Mouse (Mus musculus): ENCODE data around the gene Ppp6r1. TPM values are rescaled to one million over a fixed set of nuclear protein-coding genes. Genes with fewer than 3 reads are reported as not detected.

The Ppp6r1 gene
- polyA plus RNA-seq, 1 experiment from 2014 or later, result 9.3 TPM

- DNase-seq (ENCODE audit: low spot score), result no peak
- Histone ChIP-seq H3K36me3 (replicated peaks) (peaks cover 94% of the 10 kb centered on the region), H3K9me3 (no peaks in the 10 kb centered on the region), H3K4me1 (no peaks in the 10 kb centered on the region), H3K27ac (replicated peaks) (no peak overlapping the region; the same call in 1 of the 2 replicates), H3K4me3 (no peak overlapping the region), H3K27me3 (replicated peaks; ENCODE audit: low read depth, poor library complexity, severe bottlenecking) (no peaks in the 10 kb centered on the region)
- WGBS, result 50% methylated on average over 4 of the region's 4 CpGs
Measured at GRCm38 (mm10) chr7:4671956-4672355, 13.1 kb upstream of the Ppp6r1 start.

GRCm38 (mm10) chr7:4670655-4671255 is 11.9 kb upstream of the Ppp6r1 start:
- whole genome bisulfite sequencing, result 90% methylated on average over 8 of the region's 8 CpGs
- H3K9me3 ChIP-seq, result no peaks in the 10 kb centered on the region
- DNase-seq (ENCODE audit: low spot score), result no peak
- no peak overlapping the region for H3K4me3 ChIP-seq
- H3K27ac ChIP-seq (replicated peaks), result no peak overlapping the region
- H3K27me3 ChIP-seq (replicated peaks; ENCODE audit: low read depth, poor library complexity, severe bottlenecking), result no peaks in the 10 kb centered on the region
- no peaks in the 10 kb centered on the region for H3K4me1 ChIP-seq
- H3K36me3 ChIP-seq (replicated peaks), result peaks cover 97% of the 10 kb centered on the region

- Histone ChIP-seq H3K9me3 (no peaks in the 10 kb centered on the region), H3K4me3 (no peak overlapping the region), H3K27me3 (replicated peaks; ENCODE audit: low read depth, poor library complexity, severe bottlenecking) (no peaks in the 10 kb centered on the region), H3K4me1 (no peaks in the 10 kb centered on the region), H3K36me3 (replicated peaks) (peaks cover 96% of the 10 kb centered on the region), H3K27ac (replicated peaks) (no peak overlapping the region)
- DNase-seq (ENCODE audit: low spot score), result no peak
- WGBS, result 94% methylated on average over 9 of the region's 9 CpGs
Measured at GRCm38 (mm10) chr7:4669156-4669555, 10.3 kb upstream of the Ppp6r1 start.

- H3K4me3 ChIP-seq, result no peak overlapping the region
- no peaks in the 10 kb centered on the region for H3K4me1 ChIP-seq
- H3K27me3 ChIP-seq (replicated peaks; ENCODE audit: low read depth, poor library complexity, severe bottlenecking), result no peaks in the 10 kb centered on the region
- no peak for DNase-seq (ENCODE audit: low spot score)
- H3K27ac ChIP-seq (replicated peaks), result no peak overlapping the region
- H3K9me3 ChIP-seq, result no peaks in the 10 kb centered on the region
- WGBS, result 96% methylated on average over 8 of the region's 8 CpGs
- peaks cover 95% of the 10 kb centered on the region for H3K36me3 ChIP-seq (replicated peaks)
Measured at GRCm38 (mm10) chr7:4668506-4668905, 9.7 kb upstream of the Ppp6r1 start.

- 93% methylated on average over 5 of the region's 5 CpGs for WGBS
- no peak overlapping the region for H3K27ac ChIP-seq (replicated peaks)
Measured at GRCm38 (mm10) chr7:4666871-4667270, 8.1 kb upstream of the Ppp6r1 start.

GRCm38 (mm10) chr7:4663742-4664141 is 4.9 kb upstream of the Ppp6r1 start:
- no peaks in the 10 kb centered on the region for H3K27me3 ChIP-seq (replicated peaks; ENCODE audit: low read depth, poor library complexity, severe bottlenecking)
- DNase-seq (ENCODE audit: low spot score), result no peak
- H3K4me3 ChIP-seq, result no peak overlapping the region
- no peaks in the 10 kb centered on the region for H3K9me3 ChIP-seq
- H3K27ac ChIP-seq (replicated peaks), result no peak overlapping the region
- H3K4me1 ChIP-seq, result peaks cover 14% of the 10 kb centered on the region
- H3K36me3 ChIP-seq (replicated peaks), result peaks cover 75% of the 10 kb centered on the region
- 92% methylated on average over 2 of the region's 2 CpGs for WGBS

More at GRCm38 (mm10) chr7:4666871-4667270, 8.1 kb upstream of the Ppp6r1 start:
- H3K9me3 ChIP-seq, result no peaks in the 10 kb centered on the region
- peaks cover 91% of the 10 kb centered on the region for H3K36me3 ChIP-seq (replicated peaks)
- no peak for DNase-seq (ENCODE audit: low spot score)
- no peaks in the 10 kb centered on the region for H3K27me3 ChIP-seq (replicated peaks; ENCODE audit: low read depth, poor library complexity, severe bottlenecking)
- no peaks in the 10 kb centered on the region for H3K4me1 ChIP-seq
- H3K4me3 ChIP-seq, result no peak overlapping the region

- 69% methylated on average over 8 of the region's 8 CpGs for WGBS
- H3K9me3 ChIP-seq, result no peaks in the 10 kb centered on the region
- peaks cover 69% of the 10 kb centered on the region for H3K36me3 ChIP-seq (replicated peaks)
- H3K4me3 ChIP-seq, result no peak overlapping the region
- H3K27me3 ChIP-seq (replicated peaks; ENCODE audit: low read depth, poor library complexity, severe bottlenecking), result no peaks in the 10 kb centered on the region
- H3K4me1 ChIP-seq, result peaks cover 14% of the 10 kb centered on the region
- DNase-seq (ENCODE audit: low spot score), result no peak
- H3K27ac ChIP-seq (replicated peaks), result no peak overlapping the region
Measured at GRCm38 (mm10) chr7:4663179-4663578, 4.4 kb upstream of the Ppp6r1 start.

GRCm38 (mm10) chr7:4659911-4660443 is 1.2 kb upstream of the Ppp6r1 start:
- peak overlapping the region; percentile 95 for H3K27ac ChIP-seq (replicated peaks)
- DNase-seq (ENCODE audit: low spot score), result no peak
- WGBS, result 72% methylated on average over 3 of the region's 3 CpGs
- no peaks in the 10 kb centered on the region for H3K9me3 ChIP-seq
- H3K27me3 ChIP-seq (replicated peaks; ENCODE audit: low read depth, poor library complexity, severe bottlenecking), result no peaks in the 10 kb centered on the region
- H3K36me3 ChIP-seq (replicated peaks), result peaks cover 38% of the 10 kb centered on the region
- peaks cover 38% of the 10 kb centered on the region for H3K4me1 ChIP-seq
- peak overlapping the region; percentile 89 for H3K4me3 ChIP-seq

- no peaks in the 10 kb centered on the region for H3K9me3 ChIP-seq
- DNase-seq (ENCODE audit: low spot score), result peak; percentile 71
- H3K27ac ChIP-seq (replicated peaks), result peak overlapping the region; percentile 95
- under 1% methylated on average over 78 of the region's 78 CpGs for WGBS
- H3K36me3 ChIP-seq (replicated peaks), result peaks cover 32% of the 10 kb centered on the region
- H3K4me3 ChIP-seq, result peak overlapping the region; percentile 89
- peaks cover 41% of the 10 kb centered on the region for H3K4me1 ChIP-seq
- no peaks in the 10 kb centered on the region for H3K27me3 ChIP-seq (replicated peaks; ENCODE audit: low read depth, poor library complexity, severe bottlenecking)
Measured at GRCm38 (mm10) chr7:4658128-4658907, 501 bp downstream of the Ppp6r1 start.

- DNase-seq (ENCODE audit: low spot score), result no peak
- H3K4me3 ChIP-seq, result peak overlapping the region; percentile 89
- peak overlapping the region; percentile 95 for H3K27ac ChIP-seq (replicated peaks)
- 61% methylated on average over 9 of the region's 9 CpGs for WGBS
- peaks cover 36% of the 10 kb centered on the region for H3K36me3 ChIP-seq (replicated peaks)
- peaks cover 41% of the 10 kb centered on the region for H3K4me1 ChIP-seq
- H3K9me3 ChIP-seq, result no peaks in the 10 kb centered on the region
- no peaks in the 10 kb centered on the region for H3K27me3 ChIP-seq (replicated peaks; ENCODE audit: low read depth, poor library complexity, severe bottlenecking)
Measured at GRCm38 (mm10) chr7:4657521-4658127, 1.2 kb downstream of the Ppp6r1 start.

- WGBS, result 86% methylated on average over 1 of the region's 1 CpGs
- H3K4me1 ChIP-seq, result peaks cover 41% of the 10 kb centered on the region
Measured at GRCm38 (mm10) chr7:4656818-4657217, 2.0 kb downstream of the Ppp6r1 start.

GRCm38 (mm10) chr7:4655916-4656315 is 2.9 kb downstream of the Ppp6r1 start:
- Histone ChIP-seq H3K27ac (replicated peaks) (no peak overlapping the region), H3K36me3 (replicated peaks) (peaks cover 36% of the 10 kb centered on the region), H3K4me1 (peaks cover 41% of the 10 kb centered on the region), H3K9me3 (no peaks in the 10 kb centered on the region), H3K4me3 (no peak overlapping the region), H3K27me3 (replicated peaks; ENCODE audit: low read depth, poor library complexity, severe bottlenecking) (no peaks in the 10 kb centered on the region)
- WGBS, result 84% methylated on average over 1 of the region's 1 CpGs
- DNase-seq (ENCODE audit: low spot score), result no peak

More at GRCm38 (mm10) chr7:4656818-4657217, 2.0 kb downstream of the Ppp6r1 start:
- peaks cover 37% of the 10 kb centered on the region for H3K36me3 ChIP-seq (replicated peaks)
- H3K4me3 ChIP-seq, result peak overlapping the region; percentile 89
- no peak for DNase-seq (ENCODE audit: low spot score)
- H3K27me3 ChIP-seq (replicated peaks; ENCODE audit: low read depth, poor library complexity, severe bottlenecking), result no peaks in the 10 kb centered on the region
- H3K27ac ChIP-seq (replicated peaks), result no peak overlapping the region
- no peaks in the 10 kb centered on the region for H3K9me3 ChIP-seq
